Mouse (Mus musculus): ENCODE measurements around the gene Tfap2a.

Gene Tfap2a

DNA sequence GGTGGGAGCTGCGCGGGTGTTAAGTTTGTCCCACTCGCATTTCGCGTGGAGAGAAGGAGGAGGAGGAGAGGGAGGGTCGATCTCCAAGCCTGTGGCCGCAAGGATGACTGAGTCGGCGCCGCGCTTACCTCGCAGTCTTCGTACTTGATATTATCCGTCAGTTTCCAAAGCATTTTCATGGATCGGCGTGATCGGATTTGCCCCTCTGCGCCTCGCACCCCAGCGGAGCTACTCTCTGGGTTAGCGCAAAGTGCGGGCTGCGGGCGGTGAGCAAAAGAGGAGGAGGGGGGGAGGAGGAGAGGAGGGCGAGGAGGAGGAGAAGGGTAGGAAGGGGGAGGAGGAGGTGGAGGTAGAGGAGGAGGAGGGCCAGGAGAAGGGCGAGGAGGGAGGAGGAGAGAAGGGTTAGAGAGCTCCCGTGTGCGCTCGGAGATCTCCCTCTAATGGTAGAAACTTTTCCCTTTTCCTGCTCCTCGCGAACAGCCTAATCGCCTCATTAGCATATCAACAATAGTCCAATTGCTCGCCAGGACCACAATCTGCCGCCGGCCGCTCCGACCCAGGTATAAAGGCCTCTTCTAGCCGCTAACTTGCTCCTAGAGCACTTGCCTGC, 4.5 kb downstream of the Tfap2a start:
- DNase-seq (ENCODE audit: low spot score in 2 of 2), result no peak

DNA sequence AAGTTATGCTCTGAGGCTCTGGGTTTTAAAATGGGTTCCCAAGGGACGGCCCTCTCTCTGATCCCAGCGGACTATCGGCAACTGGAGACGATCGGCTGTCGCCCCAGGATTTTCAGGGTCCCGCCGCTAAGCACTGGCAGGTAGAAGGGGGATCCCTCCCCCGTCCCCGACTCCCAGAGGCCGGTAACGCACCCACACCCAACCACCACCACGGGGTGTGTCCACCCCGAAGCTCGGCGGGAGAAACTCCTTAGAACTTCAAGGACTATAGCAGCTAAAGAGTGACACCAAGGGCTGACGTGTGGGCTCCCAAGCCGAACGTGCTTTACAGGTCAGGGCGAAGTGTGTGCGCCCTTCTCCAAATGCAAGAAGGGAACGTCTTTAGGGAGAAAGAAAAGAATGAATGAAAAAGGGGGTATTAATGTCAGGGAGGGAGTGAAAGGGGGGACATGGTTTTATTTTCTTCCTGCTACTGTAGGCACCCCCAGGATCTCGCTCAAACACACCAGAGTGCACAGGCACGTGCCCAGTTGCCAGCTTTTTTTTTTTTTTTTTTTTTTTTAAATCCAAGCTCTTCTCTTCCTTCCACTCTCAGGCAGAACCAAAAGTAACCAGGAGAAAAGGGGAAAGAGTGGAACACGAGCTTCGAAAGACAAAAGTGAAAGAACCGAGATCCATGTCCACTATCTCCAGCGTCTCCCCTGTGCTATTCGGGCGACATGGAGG, 5.2 kb downstream of the Tfap2a start:
- no peak for DNase-seq (ENCODE audit: low spot score in 2 of 2)

DNA sequence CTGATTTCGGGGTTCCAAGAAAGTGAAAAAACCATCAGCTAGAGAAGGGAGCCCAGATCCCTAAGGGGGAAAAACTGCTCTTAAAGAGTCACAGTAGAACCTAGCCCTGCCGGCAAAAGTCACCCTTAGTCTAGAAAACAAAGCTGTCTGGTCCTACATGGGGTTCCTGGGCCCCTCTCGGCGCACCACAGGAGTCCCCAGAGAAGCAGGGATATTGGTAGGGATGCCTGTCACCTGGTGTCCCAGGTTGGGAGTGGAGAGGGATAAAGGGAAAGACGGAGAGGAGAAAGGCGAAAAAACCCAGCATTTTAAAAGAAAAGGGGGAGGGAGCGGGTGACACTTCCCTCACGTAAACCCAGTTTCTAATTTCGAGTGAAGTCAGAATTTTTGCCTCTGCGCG, 6.1 kb downstream of the Tfap2a start:
- no peak for DNase-seq (ENCODE audit: low spot score in 2 of 2)

DNA sequence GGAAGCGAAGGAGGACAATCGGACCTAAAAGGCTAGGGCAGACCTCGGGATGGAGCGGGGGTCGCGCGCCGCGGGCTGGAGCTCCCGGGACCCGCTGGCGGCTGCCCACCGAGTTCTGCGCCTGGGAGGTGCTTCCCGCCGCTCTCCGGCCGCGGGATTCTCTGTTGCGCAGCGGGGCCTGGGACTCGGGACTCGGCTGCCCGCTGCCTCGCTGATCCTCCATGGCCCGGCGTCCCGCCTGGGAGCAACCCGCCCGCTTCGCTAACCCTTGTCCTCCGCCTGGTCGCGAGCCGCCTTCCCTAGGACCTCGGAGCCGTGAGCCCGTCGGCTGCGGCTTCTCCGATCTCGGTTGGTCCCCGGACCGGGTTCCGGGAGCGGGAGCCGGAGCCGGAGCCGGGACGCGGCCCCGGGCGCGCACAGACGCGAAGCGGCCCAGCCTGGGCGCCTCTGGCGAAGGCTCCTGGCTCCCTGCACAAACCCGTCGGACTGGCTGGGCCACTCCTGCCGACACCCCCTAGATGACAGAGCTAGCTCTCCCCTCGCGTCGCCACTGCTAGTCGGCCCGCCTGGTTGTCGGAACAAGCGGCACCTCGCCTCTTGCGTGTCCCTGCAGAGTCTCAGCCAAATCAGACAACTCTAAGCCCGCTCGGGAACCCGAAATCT, 6.9 kb downstream of the Tfap2a start:
- DNase-seq (ENCODE audit: low spot score in 2 of 2), result no peak

DNA sequence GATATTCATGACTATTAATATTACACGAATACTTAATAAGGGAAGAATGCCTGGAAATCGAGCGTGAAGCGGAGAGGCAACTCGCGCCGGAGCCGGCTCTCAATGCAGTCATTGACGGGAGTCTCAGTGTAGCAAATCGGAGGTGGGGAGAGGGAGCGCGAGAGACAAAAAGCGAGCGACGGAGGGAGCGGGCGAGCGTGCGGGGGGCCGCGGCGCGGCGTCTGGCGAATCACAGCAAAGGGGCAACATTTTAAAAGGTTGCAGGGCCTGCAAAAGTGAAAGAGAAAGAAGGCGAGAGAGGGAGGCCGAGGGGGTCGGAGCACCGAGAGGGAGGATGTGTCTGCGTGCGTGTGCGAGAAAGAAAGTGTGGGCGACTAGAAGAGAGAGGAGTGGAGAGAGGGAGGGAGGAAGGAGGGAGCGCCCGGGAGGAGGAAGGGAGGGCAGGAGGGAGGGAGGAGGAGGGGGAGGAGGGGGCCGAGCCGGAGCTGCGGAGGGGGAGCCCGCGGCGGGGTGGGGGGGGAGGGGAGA, 7.5 kb downstream of the Tfap2a start:
- no peak for DNase-seq (ENCODE audit: low spot score in 2 of 2)

DNA sequence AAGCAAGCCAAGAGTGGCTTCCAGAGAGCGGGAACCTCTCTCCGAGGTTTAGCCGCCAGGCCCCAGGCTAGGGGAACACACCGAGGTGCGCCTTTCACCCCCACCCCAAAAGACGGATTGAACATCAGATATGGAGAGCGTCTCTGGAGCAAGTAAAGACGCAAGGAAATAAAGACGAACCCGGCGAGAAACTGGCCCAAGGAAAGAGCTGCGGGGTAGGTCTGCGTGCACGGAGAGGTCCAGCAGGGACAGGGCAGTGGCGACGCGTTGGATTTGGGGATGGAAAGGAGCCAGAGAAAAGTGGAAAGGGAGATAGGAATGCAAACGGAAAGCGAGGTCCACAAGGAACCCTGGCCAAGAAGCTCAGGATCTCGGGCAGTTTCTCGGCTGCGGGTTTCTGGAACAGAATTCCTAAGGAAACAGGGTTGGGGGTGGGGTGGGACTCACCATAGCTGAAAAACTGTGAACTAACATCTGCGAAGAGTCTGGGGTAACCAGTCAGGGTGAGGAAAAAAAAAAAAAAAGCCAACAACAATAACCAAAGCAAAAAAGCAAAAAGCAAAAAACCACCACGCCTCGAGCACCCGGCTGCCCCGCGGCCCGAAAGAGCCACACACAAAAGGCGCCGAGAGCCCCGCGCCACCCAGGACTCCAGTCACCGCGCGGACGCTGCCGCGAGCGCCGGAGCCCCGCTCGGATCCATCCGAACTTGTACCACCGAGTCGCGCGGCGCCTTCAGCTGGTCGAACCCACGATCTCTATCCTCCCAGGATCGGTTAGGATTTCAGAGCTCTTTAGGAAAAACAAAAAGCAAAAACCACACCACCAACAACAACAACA, 8.4 kb downstream of the Tfap2a start:
- DNase-seq (ENCODE audit: low spot score in 2 of 2), result no peak

DNA sequence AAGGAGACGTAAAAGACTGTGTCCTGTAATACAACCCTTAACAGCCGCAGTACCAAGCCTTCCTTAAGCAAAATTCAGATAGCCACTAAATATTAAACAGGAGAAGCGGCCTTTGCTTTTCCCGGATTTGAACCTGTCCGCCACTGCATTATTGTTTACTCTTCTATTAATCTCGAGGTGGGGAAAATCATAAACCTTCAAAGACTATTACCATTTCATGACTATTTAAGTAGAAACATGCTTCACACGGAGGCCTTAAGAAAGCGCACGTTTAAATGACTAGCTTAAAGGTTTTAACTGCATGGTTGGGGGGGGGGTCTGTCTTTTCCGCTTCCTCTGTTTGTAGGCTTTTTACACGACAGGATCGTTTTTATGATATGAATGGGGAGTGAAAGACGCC, 9.1 kb downstream of the Tfap2a start:
- no peak for DNase-seq (ENCODE audit: low spot score in 2 of 2)

DNA sequence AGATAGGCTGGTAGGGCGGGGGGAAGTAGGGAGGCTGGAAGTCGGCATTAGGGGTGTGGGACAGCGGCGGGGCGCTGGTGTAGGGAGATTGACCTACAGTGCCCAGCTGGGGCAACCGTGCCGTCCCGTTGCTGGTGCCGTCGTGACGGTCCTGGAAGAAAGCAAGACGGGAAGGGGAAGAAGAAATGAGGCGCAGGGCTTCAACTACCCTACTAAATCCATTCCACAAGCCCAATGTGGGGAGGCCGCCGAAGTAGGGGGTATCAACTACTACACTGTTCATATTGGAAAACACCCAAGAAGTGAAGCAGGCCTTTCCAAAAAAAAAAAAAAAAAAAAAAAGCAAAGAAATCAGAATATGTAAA, 9.6 kb downstream of the Tfap2a start:
- DNase-seq (ENCODE audit: low spot score in 2 of 2), result no peak

DNA sequence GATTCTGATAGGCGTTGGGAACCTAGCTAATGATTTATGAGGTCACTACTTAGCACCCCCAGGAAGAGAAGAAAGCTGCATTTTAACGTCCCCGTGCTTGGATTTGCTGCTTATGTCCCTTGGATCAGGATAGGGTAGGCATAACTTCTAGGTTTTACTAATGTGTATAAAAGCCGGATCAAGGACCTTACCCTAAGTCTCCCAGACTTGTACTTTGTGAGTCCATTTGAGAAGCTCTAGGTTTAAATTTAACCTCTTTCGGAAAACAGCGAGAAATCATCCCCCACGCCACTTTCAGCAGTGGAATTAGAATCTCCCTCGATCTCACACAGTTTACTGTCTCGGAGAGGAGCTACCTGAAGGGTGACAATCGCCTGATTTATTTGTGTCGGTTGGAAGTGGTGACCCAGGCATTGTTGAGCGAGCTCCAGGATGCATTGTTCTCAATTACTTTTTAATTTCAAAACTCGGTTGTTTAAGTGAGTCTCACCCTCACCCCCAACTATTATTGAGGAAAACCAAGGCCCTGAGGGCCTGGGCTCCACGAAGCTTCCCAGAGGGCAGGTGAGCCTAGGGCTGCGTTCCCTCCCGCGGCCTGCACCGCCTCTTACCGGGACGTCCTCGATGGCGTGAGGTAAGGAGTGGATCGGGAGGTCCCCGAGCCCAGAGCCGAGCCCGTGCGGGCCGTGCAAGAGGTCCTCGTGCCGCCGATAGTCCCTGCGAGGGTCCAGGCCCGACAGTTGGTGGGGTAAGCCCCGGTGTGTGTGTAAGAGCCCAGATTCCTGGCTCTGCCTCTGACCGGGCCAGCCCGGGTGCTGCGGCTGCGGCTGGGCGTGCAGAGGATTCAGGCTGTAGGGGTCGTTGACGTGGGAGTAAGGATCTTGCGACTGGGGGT, 10.2 kb downstream of the Tfap2a start:
- DNase-seq (ENCODE audit: low spot score in 2 of 2), result no peak

DNA sequence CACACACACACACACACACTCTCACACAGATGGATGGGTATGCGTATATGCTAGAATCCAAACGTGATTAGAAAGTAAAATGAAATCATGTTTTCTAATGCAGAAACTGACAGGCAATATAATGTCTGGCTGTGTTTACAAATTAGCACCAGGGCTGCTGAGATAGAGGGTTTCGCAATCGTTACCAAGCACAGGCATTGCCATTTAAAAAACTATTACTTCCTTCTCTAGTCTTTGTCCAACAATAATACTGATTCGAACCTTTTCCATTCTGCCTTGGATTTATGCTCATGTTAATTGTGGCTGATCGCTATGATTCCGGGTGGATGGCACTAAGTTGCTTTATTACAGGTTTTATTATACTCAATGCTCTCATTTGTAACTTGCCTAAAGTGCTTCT, 12.3 kb downstream of the Tfap2a start:
- DNase-seq (ENCODE audit: low spot score in 2 of 2), result no peak

DNA sequence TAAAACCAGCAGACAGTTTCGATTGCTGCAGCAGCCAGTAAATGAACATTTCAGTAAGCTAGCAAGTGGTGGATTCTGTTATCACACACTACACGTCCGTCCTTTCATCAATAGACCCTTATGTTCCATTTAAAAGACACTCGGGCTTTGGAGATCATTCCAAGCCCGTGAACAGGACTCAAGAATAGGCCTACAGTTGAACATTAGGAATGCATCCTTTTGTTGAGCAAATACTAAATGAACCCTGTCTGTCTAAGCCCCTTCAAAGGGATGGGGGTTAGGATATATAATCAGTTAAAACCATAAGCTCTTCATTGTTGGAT, 14.6 kb downstream of the Tfap2a start:
- DNase-seq (ENCODE audit: low spot score in 2 of 2), result no peak

DNA sequence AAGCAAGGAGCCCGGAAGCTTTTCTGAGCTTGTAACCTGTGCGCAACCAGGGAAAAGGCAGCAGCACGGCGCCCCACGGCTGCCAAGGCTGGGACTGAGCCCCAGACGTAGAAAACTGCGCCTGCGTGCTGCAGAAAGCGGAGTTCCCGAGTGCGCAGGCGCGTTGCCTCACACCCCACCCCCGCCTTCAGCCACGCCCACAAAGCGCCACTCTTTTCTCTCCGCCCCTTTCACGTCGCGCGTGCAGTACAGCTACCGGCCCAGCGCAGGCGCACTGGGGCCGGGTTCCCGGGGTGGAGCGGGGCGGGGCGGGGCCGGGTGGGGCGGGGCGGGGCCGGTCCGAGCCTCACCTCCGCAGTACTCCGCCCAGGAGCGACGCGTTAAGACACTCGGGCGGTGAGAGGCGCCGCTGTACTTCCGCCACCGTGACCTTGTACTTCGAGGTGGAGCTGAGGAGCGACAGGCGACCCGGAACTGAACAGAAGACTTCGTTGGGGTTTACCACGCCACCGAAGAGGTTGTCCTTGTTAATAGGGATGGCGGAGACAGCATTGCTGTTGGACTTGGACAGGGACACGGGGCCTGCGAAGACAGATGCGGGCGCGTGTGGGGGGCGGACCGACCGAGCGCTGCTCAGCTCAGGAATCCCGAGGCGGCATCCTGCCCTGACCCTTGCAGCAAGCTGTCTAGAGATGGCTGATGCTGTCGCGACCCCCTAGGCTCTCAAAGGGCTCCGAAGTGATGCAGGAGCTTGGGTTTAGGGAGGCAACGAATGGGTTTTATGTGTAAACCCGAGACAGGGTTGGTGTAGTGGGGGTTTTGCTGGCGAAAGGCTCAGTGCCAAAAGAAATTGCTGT, 15.2 kb downstream of the Tfap2a start:
- peak; percentile 66 to 67 for DNase-seq (ENCODE audit: low spot score in 2 of 2)

DNA sequence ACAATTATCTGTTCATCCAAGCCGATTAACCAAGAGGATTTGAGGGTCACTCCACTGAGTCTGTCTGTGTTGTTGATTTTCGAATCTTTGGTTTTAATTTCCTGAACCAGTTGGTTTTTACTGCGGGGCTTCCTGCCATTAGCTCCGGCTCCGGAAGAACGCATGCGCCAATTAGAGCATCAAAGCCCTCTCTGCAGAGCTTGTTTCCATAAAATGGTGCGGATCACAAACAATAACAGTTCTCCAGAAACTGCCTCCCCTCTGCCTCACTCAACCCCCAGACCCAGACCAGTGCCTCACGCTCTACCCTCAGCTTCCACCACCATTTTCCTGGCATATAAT, 18.5 kb downstream of the Tfap2a start:
- no peak for DNase-seq (ENCODE audit: low spot score in 2 of 2)

DNA sequence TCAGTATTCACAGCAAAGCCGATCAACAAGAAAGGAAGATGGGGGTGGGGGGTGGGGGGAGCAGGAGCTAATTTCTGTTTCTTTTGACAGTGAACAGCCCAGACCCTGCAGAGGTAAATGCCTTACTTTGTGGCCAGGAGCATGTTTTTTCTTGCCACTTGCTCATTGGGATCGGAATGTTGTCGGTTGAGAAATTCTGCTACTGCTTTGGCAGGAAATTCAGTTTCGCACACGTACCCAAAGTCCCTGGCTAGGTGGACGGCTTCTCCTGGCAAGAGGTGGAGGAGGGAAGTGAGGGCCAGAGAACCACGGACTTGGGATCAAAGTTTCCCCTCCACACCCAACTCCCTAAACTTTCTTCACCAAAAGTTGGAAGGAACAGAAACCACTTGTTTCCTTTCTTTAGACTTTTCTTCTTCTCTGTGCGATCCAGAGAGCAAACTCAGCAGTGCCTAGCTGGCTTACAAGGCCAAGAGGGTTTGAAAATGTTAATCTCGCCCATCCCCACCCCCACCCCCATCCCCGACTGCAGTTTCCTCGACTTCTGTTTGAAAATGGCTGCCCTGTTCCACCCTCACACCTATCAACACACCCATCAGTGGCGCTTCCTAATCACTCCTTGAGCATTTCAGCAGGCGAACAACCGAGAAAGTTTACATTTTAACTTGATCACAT, 19.0 kb downstream of the Tfap2a start:
- DNase-seq (ENCODE audit: low spot score in 2 of 2), result no peak

DNA sequence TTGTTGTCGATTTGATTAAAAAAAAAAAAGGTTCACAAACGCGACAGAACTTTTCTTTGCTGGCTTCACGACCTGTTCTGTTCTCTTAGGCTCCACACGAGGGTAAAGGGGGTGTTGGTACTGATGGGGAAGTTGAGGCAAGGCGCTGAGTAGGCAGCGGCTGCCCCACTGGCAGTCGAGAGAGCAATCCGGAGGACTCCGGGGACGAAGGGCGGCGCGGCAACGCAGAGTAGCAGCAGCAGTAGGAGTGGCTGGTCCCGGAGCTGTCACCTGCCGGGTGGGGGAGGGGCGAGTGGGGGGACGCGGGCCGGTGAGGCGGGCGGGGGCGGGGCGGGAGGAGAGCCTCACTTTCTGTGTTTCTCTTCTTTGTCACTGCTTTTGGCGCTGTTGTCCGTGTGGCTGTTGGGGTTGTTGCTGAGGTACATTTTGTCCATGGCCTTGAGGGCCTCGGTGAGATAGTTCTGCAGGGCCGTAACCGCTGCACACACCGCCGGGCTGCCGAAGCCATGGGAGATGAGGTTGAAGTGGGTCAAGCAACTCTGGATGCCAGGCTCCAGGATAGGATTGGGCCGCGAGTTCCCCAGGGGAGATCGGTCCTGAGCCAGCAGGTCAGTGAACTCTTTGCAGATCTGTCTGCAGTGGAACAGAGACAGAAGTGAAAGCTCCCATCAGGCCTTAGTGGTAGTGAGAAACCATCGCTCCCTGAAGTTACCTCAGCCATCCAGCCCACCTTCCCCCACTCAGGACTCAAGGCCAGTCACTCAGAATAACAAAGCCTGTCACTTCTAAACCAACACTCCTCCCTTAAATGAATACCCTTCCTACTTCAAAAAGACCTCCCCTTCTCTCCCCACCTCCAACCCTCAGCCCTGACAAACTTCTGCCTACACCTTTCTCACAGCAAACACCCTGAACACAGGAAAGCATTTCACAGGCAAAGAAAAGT, 21.1 kb downstream of the Tfap2a start:
- no peak for DNase-seq (ENCODE audit: low spot score in 2 of 2)

DNA sequence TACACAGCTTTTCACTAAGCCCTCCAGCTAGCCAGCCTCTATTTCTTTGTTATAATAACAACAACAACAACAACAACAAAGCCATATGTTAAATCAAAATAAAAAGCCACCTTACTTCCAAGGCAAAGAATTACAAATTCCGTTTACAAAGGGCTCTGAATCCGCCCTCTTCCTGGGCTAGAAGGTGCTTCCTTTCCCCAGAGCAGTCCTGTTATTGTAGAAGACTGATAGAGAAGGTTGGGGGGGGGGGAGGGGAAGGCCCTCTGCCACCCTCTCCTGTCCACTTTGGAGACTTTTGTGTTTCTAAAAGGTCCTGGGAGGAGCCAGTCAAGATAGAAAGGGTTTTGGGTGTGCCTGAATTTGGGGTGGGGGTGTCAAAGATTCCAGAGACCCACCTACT, 23.6 kb downstream of the Tfap2a start:
- no peak for DNase-seq (ENCODE audit: low spot score in 2 of 2)

DNA sequence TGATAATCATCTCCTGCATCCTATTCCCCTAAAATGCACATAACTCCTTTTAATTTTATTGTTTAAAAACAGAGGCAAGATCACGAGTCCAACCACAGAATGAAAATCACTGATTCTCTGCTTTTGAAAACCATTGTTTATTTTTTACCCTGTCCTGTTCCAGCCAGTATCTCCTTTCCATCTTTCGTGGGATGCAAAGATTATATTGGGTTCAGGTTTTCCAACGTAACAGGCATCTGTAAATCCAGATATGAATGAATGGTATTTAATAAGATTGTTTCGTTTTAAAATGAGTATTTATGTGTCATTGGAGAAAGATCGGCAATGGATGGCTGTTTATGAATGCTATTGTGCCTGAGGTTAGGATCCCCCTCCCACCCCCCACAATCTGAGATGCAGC, 24.5 kb downstream of the Tfap2a start:
- no peak for DNase-seq (ENCODE audit: low spot score in 2 of 2)

DNA sequence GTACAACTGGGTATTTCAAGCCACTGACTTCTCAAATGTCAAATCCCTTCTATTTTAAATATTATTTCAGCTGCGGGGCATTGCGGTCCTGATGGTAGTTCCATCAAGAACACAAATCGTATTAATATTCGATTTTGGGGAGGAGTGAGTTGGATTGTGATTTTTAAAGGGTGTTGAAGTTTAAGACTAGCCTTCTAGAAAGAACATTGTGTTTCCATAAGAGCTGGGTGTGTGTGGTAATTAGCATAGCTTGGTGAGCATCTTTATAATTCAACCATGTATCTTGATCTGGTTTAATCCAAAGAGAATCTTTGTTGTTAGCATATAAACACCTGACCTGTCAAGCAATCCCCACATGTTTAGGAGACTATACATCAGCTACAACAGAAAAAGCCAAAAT, 24.9 kb downstream of the Tfap2a start:
- no peak for DNase-seq (ENCODE audit: low spot score in 2 of 2)

DNA sequence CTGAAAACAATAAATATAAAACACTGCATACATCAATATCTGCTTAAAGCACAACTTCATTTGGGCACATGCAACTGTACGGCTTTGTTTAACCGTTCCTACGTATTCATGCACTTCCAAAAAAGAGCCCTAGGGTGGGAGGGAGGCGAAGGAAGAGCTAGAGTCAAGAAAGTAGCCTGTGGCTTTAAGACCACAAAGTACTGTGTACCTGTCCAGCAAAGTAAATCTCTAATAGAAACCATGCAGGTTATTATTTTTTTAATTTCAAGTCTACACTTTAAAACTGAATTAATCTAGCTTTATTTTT, 25.7 kb downstream of the Tfap2a start:
- DNase-seq (ENCODE audit: low spot score in 2 of 2), result no peak

Measured in frontal cortex, postnatal 14 days (tissue).